7 mouse cellular contexts compared by ENCODE assay signal in the genomic region with DNA sequence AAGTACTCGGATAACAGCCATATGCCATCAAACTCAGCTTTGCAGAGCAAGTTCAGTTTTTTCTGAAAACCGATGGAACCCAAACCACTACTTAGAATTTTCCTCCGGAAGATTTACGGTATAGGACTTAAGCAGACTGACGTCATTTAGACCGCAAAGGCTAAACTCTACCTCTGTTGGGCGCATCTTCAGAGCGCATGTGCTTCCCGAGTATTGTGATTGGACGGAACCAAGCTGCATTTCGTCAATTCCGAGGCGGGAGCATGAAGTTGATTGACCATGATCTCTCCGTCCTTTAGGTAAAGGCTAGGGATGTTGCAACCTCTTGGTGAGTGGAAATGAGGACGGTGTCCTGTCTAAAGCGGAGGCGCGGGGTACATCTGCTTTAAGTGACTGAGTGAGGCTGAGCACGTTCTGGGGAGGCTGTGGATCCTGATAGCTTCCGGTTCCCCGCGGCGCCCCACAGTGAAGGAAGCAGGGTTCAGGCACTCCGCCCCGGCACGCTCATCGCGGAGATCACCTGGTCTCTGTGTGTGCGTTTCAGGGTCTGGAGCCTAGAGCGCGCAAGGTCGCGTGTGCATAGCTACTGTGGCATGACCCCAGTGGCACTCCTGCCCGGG. TPM values are rescaled to one million over a fixed set of nuclear protein-coding genes. Genes with fewer than 3 reads are reported as not detected.
DNase-seq lines count a peak whose midpoint lies in the region; ATAC-seq lines count a peak whose summit lies in the region.

A gene (plus strand): TSS at position 199 of the 620 bp plus-strand sequence.

- H3K4me3 ChIP-seq in intestine, embryonic 16.5 days (ENCODE audit: low read length) = peak within 1 kb of the TSS; percentile 79
- H3K4me3 ChIP-seq in midbrain, embryonic 11.5 days (ENCODE audit: low read depth, low read length) = peak within 1 kb of the TSS; percentile 62

- H3K4me1 ChIP-seq in intestine, embryonic 16.5 days (ENCODE audit: control insufficient read depth, insufficient read depth, low read length) = peaks cover 8% of the 10 kb centered on the region
- peaks cover 6% of the 10 kb centered on the region; the same call in 1 of the 2 replicates for H3K4me1 ChIP-seq in midbrain, embryonic 11.5 days (ENCODE audit: control insufficient read depth, insufficient read depth, low read length)

- peak; percentile 97 for ATAC-seq in intestine, embryonic 16.5 days
- peak; percentile 93 for ATAC-seq in midbrain, embryonic 11.5 days (ENCODE audit: low FRiP score)

- peaks cover 3% of the 10 kb centered on the region; the same call in 1 of the 2 replicates for H3K36me3 ChIP-seq in intestine, embryonic 16.5 days (ENCODE audit: control insufficient read depth, insufficient read depth, low read length)
- H3K36me3 ChIP-seq in midbrain, embryonic 11.5 days (ENCODE audit: control insufficient read depth, insufficient read depth, low read length) = no peaks in the 10 kb centered on the region

- DNase-seq in adrenal gland, adult 8-10 months = peak; percentile 89
- peak; percentile 84 for DNase-seq in embryo, embryonic 9.5 days (ENCODE audit: extremely low spot score)
- peak; percentile 42 to 74 for DNase-seq in gastrocnemius, postnatal 4 days (ENCODE audit: low spot score in 2 of 2)
- DNase-seq in left cerebral cortex, postnatal 36 days (ENCODE audit: low spot score in 2 of 2) = peak; percentile 92
- peak; percentile 97 for DNase-seq in midbrain, embryonic 11.5 days (ENCODE audit: low spot score, missing footprints)
- peak; percentile 94 for DNase-seq in skeletal muscle tissue, adult 2 months (ENCODE audit: low read depth, low spot score)

- under 1% methylated on average over 34 of the region's 34 CpGs for WGBS in intestine, embryonic 16.5 days
- 1% methylated on average over 34 of the region's 34 CpGs for WGBS in midbrain, embryonic 11.5 days

- intact Hi-C loops in left cerebral cortex, postnatal 36 days (cut with DNase I) = loop anchor here (1.0 kb wide), 1 partner anchor 48 kb away; no protein-coding TSS in a partner anchor

- peak within 1 kb of the TSS; percentile 78 for H3K9ac ChIP-seq in intestine, embryonic 16.5 days (ENCODE audit: low read depth, low read length)
- H3K9ac ChIP-seq in midbrain, embryonic 11.5 days (ENCODE audit: low read length) = peak within 1 kb of the TSS; percentile 80

- H3K4me2 ChIP-seq in intestine, embryonic 16.5 days (ENCODE audit: low read depth, low read length) = peak within 1 kb of the TSS; percentile 87
- H3K4me2 ChIP-seq in midbrain, embryonic 11.5 days = peak within 1 kb of the TSS; percentile 72

- no peaks in the 10 kb centered on the region for H3K27me3 ChIP-seq in intestine, embryonic 16.5 days (replicated peaks; ENCODE audit: control insufficient read depth, insufficient read depth, low read length)
- H3K27me3 ChIP-seq in midbrain, embryonic 11.5 days (ENCODE audit: control insufficient read depth, insufficient read depth, low read length) = no peaks in the 10 kb centered on the region

- no peaks in the 10 kb centered on the region for H3K9me3 ChIP-seq in intestine, embryonic 16.5 days (ENCODE audit: control insufficient read depth, low read length)
- H3K9me3 ChIP-seq in midbrain, embryonic 11.5 days (ENCODE audit: control insufficient read depth, low read length) = no peaks in the 10 kb centered on the region

- H3K27ac ChIP-seq in intestine, embryonic 16.5 days (ENCODE audit: low read length) = peak within 1 kb of the TSS; percentile 83
- peak within 1 kb of the TSS; percentile 40; the same call in 1 of the 2 replicates for H3K27ac ChIP-seq in midbrain, embryonic 11.5 days (ENCODE audit: low read depth, low read length)

RNA-seq across cellular contexts. Expression of the gene that starts here (rescaled TPM):
- 10 to 100 TPM; 36.0 to 44.8 (median 40.3) TPM for total RNA-seq in adrenal gland, adult 8-10 months (2022)
- total RNA-seq in gastrocnemius, postnatal 4 days (2021) = 10 to 100 TPM; 14.9 to 16.7 TPM
- polyA plus RNA-seq in intestine, embryonic 16.5 days (2015; fragmentation: Nextera tagmentation; extraction: Ambion mirVana) = 70.8 and 71.3 TPM in 2 replicates
- 10 to 100 TPM; 26.9 to 32.1 TPM for total RNA-seq in left cerebral cortex, postnatal 36 days (2021)
- polyA plus RNA-seq in midbrain, embryonic 11.5 days (2014; fragmentation: Nextera tagmentation; extraction: Ambion mirVana) = 25.9 and 27.2 TPM in 2 replicates

Comparison
In these comparisons a context has a peak if more than half of its experiments do, and no peak if none do; other contexts are left out.
1. Peak in every context shown above with its lines: DNase-seq, ATAC-seq, H3K4me3 ChIP-seq and H3K27ac ChIP-seq.